Mouse (Mus musculus): ENCODE data around the gene Hp.

Hp gene

GRCm38 (mm10) chr8:109564766-109565165 is 14.2 kb downstream of the Hp start:
- DNase-seq (ENCODE audit: low read depth, low spot score), result no peak

- DNase-seq (ENCODE audit: low read depth, low spot score), result no peak
Observed at GRCm38 (mm10) chr8:109563881-109564280, 15.1 kb downstream of the Hp start.

- DNase-seq (ENCODE audit: low read depth, low spot score), result no peak
Observed at GRCm38 (mm10) chr8:109551663-109552062, 27.3 kb downstream of the Hp start.

GRCm38 (mm10) chr8:109544049-109544448 is 34.9 kb downstream of the Hp start:
- DNase-seq (ENCODE audit: low read depth, low spot score), result no peak

- peak; percentile 81 for DNase-seq (ENCODE audit: low read depth, low spot score)
Observed at GRCm38 (mm10) chr8:109542748-109543519, 36.0 kb downstream of the Hp start.

- no peak for DNase-seq (ENCODE audit: low read depth, low spot score)
Observed at GRCm38 (mm10) chr8:109542165-109542564, 36.8 kb downstream of the Hp start.

GRCm38 (mm10) chr8:109536703-109537102 is 42.3 kb downstream of the Hp start:
- peak; percentile 39 for DNase-seq (ENCODE audit: low read depth, low spot score)

- no peak for DNase-seq (ENCODE audit: low read depth, low spot score)
Observed at GRCm38 (mm10) chr8:109535140-109535990, 43.6 kb downstream of the Hp start.

Measured in telencephalon, adult 2 months (tissue).